Mouse (Mus musculus) brain, embryonic 14.5 days (tissue): ENCODE results near the gene Scn8a.

Experiments used
- CTCF ChIP-seq: fragments of 200-500 bp; IDR thresholded peaks from 2 replicates; pipeline ENCODE4 v1.5.1; 2012; ENCODE audit warnings: inconsistent platforms, mild to moderate bottlenecking, moderate library complexity, borderline replicate concordance; ENCODE audit not compliant: insufficient read depth, insufficient read length; ENCODE audit errors: extremely low read depth
- POLR2A ChIP-seq: fragments of 200-500 bp; IDR thresholded peaks from 2 replicates; pipeline ENCODE4 v1.6.1; 2012; ENCODE audit warnings: mild to moderate bottlenecking, inconsistent platforms, borderline replicate concordance; ENCODE audit not compliant: poor library complexity, insufficient read depth, insufficient read length, severe bottlenecking; ENCODE audit errors: extremely low read depth

DNA sequence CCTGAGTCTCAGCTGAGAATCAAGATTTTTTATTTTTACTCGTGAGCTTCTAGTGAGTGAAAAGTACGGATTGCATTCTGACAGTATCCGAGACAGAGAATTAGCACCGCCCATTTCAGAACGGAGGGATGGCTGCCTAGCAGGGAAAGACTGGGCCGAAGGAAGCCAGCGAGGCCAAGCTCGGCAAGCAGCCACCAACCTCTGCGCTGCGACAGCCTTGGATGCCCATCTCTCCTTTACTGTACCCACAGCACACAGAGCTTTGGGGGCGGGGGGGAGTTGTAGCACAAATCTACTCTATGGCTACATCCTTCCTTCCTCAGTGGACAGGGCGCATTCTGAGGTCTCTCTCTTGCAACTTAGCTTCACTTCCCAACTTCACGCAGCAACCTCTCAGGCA, 78.7 kb downstream of the Scn8a start:
- TF ChIP-seq CTCF: no peak
- no peak for TF ChIP-seq POLR2A
